Mouse (Mus musculus): ENCODE measurements at regions not wholly inside any gene's neighbourhood (a gene's known extent, or its start where the extent isn't known, plus 50 kb on each side); places are given as distances from the start of the nearest gene placed in this dataset.

DNA sequence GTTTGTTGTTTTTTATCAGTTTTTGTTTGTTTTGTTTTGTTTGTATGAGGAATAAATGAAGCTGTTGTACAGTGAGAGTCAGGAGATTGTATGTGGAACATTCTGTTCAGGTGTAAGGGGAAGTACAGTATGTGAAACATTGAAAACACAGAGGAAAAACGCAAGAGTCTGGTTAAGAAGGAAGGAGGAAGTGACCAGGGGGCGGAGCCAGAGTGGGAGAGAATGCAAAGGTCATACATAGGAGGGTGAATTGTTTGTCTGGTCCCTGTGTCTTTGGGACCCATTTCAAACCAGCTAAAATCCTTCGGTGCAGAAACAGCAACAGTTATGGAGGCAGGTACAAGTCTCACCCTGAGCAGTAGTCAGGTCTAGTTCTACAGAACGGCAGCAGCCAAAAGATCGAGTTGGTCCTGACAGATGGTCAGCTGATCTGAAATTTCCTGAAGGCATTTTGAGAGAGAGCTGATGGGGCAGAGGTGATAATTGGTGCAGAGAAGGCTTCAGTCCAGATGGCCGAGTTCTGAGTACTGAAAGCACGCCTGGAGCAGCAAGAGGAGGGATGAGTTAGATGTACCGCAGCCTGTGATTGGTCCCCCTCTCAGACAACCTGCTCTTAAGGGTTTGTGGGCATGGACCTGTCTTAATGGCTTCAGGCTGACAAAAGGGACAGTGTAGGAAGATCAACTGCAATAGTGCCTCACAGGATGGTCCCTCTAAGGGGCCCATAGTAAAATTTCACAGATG, 179.7 kb upstream of the Chrm3 start:
- ATAC-seq (replicated peaks; ENCODE audit: poor library complexity, severe bottlenecking): peak; percentile 61

DNA sequence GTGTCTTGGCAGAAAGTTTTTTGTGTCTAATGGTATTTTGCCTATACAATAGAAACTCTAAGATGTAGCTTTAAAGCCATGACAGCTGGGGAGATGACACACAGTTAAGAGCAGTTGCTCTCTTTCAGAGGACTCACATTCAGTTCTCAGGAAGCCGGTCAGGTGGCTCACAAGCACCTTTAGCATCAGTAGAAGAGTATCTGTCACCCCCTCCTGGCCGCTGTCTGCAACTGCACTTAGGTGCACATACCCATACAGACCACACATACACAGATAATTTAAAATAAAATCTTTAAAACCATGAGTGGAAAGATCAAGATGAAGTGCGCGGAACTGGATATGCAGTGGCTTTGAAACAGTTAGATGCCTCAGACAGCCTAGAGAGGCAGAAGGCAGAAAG, 178.3 kb upstream of the Chrm3 start:
- peak; percentile 59 for ATAC-seq (replicated peaks; ENCODE audit: poor library complexity, severe bottlenecking)

DNA sequence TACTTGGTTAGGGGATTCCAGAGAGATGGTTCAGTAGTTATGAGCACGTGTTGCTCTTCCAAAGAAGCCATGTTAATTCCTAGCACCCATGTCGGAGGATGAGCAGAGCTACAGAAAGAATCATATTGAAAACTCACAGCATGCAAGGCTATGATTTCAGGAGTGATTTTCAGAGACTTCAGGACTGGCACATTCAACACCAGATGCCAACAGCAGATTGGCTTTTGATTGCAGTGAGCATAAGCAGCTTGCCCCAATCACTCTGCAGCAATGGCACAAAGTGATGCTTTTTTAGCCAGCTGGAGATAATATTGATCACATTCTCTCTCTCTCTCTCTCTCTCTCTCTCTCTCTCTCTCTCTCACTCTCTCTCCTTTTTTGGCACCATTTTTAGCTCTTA, 166.6 kb upstream of the Chrm3 start:
- no peak for ATAC-seq (replicated peaks; ENCODE audit: poor library complexity, severe bottlenecking)

DNA sequence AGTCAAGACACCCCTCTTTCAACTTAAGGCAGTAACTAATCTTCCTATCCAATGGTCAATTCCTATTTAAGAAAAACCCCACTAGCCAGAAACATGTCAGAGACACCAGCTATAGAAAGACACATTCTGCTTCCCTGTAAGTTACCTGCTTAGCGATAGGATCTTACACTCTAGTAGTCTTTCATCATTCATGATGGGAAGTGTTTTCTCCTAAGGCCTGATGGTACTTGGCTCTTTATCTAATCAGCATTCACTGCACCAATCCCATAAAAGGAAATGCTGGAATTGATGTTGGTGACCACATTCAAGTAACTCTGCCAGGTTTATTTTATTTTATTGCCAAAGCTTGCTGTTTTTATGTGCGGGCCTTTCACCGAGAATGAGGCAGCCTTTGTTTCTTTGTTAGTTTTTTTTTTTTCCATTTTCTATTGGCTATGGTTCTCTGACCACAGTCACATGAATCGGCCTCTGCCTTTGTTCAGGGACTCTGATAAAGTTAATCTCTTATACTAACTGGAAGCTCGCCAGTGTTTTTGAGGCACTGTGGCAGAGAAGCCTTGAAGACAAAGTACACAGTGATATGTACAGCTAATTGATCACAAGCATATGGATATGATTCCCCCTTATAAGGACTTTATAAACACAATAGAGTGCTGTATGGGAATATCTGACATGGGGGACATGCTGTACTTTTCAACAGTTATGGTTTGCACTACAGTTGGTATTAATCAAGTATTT, 166.0 kb upstream of the Chrm3 start:
- ATAC-seq (replicated peaks; ENCODE audit: poor library complexity, severe bottlenecking): no peak

DNA sequence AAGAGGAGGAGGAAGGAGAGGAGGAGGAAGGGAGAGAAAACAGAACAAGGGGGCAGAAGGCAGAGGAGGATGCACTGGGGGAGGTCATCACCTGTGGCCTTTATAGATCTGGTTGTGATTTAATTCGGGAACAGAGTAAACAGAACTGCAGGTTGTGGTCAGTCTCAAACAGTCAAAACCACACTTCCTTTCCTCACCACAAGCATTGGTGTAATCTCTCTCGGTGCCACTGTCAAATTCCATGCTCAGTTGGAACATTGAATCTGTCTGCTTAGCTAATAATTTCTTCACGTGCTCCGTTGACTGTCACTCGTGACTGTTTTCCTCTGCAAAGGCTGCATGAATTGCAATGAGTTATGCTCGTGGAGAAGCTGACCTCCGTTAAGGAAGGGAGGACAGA, 143.6 kb upstream of the Chrm3 start:
- ATAC-seq (replicated peaks; ENCODE audit: poor library complexity, severe bottlenecking): peak; percentile 92

DNA sequence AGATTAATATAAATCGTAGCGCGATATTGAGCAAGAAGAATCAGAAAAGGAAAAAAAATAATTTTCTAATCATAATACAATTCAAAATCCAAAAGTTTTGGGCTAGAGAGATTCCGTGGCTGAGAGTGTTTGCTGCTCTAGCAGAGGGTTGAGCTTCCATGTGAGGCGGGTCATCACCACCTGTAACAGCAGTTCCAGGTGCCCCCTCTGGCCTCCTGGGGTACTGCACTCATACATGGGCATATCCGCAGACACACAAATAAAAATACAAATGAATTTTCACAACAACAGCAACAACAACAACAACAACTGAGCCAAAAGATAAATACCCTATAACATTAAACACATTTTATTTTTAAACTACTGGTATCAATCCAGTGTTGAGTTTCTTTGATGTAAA, 94.7 kb upstream of the Chrm3 start:
- ATAC-seq (replicated peaks; ENCODE audit: poor library complexity, severe bottlenecking): no peak; the same call in 1 of the 2 replicates

DNA sequence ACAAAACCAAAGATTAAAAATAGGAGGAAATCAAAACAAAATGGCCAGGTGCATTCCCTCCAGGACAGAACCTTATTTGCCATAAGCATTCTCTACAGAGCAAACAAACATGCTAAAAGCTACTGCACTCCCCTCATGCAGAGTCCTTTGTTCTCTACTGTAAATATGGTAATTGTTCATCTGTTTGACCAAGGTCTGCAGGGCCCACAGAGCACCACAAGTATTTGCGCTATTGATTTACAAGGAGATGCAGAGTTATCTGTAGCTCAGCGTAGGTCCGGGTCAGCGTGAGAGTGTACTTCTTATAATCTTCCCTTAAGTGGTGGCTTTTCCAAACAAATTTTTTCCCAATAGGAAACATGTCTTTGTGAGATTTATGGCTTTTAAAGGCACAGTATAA, 94.0 kb upstream of the Chrm3 start:
- ATAC-seq (replicated peaks; ENCODE audit: poor library complexity, severe bottlenecking): no peak

DNA sequence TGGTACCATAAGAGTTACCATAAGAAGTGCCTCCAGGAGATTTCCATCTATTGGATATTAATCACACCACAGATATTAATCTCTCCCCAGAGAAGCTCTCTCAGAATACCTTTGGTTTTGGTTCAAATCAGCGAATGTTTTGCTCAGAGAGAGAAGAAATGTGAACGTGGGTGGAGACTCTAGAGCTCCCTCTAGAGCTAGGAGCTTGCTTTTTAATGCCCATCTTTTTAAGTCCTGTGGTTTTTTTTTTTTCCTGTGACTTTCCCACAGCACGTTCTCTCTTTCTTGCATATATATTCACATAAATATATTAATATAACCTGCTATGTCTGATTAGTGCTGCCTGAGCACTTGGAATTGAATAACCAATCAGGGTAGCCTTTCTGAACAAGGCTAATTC, 90.4 kb upstream of the Chrm3 start:
- no peak for ATAC-seq (replicated peaks; ENCODE audit: poor library complexity, severe bottlenecking)

DNA sequence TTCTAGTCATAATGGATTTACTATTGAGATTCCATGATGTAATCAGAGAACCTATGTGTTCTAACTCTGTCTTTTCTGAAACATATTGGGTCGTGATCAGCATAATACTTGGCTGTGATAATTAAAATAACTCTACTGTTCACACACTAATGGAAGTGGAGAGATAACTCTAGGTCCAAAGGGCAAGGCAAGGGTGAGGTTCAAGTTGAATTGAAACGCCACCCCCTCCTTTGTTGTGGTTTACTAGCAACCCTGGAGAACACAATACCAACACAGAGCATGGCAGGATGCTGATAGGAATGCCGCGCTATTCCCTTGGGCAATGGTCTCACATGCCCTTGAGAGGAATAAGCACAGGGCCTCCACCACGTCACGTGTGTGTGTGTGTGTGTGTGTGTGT, 88.9 kb upstream of the Chrm3 start:
- ATAC-seq (replicated peaks; ENCODE audit: poor library complexity, severe bottlenecking): no peak

DNA sequence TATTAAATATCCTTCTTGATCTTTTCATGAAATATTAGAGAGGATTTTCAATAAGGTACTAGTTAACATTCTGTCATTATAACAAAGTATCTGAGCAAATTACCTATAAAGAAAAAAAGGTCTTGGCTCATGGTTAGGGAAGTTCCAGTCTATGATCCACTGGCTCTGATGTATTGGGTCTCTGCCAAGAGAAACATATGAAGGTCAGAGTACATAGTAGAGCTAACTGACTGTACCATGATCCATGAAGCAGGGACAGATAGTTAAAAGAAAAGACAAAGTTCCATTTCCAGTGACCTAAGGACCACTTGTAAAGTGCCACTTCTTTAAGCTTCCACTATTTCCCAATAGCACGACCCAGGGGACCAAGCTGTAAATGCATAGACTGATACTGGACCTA, 87.2 kb upstream of the Chrm3 start:
- no peak for ATAC-seq (replicated peaks; ENCODE audit: poor library complexity, severe bottlenecking)

DNA sequence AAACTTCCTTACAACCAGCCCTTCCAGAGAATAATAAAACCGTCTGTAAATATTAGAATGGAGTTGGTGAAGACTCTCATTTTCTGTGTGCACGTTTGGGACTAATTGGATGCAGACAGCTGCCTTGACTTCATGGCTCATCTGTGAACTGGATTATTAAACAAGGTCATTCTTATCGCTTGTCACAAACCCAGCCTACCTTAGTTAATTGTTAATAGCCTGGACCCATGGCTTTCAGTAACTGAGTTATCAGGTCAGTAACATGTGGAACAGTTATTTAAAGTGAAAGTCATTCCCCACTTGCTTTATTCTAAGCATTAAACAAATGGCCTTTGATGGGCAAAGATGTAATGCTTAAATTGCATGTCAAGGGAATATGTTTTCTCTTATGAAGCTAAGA, 85.0 kb upstream of the Chrm3 start:
- ATAC-seq (replicated peaks; ENCODE audit: poor library complexity, severe bottlenecking): no peak

Measured in granulocyte monocyte progenitor cell, adult 5-6 weeks (primary cell).